Mouse (Mus musculus) spleen, adult 2 months (tissue): Measurements from ENCODE around the gene Mrps18a. TPM values are rescaled to one million over a fixed set of nuclear protein-coding genes. Genes with fewer than 3 reads are reported as not detected.

Experiments used
- DNase-seq, 2 experiments: peaks; one replicate each; pipeline versions ENCODE4 v3.0.0 to v3.0.0-alpha.2; 2012 to 2021; ENCODE audit warnings: low spot score in 2 of 2, low read depth in 1 of 2
- H3K27ac ChIP-seq: fragments of 200-500 bp; 2 replicates; pipeline ENCODE4 v1.5.1; 2012; ENCODE audit warnings: low read length, inconsistent platforms; ENCODE audit not compliant: insufficient read depth
- H3K27me3 ChIP-seq: fragments of 200-500 bp; 2 replicates; pipeline ENCODE4 v1.6.1; 2012; ENCODE audit warnings: mild to moderate bottlenecking, moderate library complexity, low read length, inconsistent platforms; ENCODE audit not compliant: control insufficient read depth, insufficient read depth
- H3K36me3 ChIP-seq: fragments of 200-500 bp; 2 replicates; pipeline ENCODE4 v1.6.1; 2012; ENCODE audit warnings: mild to moderate bottlenecking, low read length, inconsistent platforms; ENCODE audit not compliant: control insufficient read depth, insufficient read depth
- H3K4me1 ChIP-seq: fragments of 200-500 bp; 2 replicates; pipeline ENCODE4 v1.6.1; 2011; ENCODE audit warnings: inconsistent platforms; ENCODE audit not compliant: control insufficient read depth, insufficient read depth, insufficient read length
- H3K4me3 ChIP-seq: fragments of 200-500 bp; 2 replicates; pipeline ENCODE4 v1.5.1; 2011; ENCODE audit warnings: mild to moderate bottlenecking, inconsistent platforms; ENCODE audit not compliant: insufficient read depth, insufficient read length; ENCODE audit errors: extremely low read depth
- CTCF ChIP-seq: fragments of 200-500 bp; IDR thresholded peaks from 2 replicates; pipeline ENCODE4 v1.5.1; 2011; ENCODE audit warnings: mild to moderate bottlenecking, inconsistent platforms; ENCODE audit not compliant: insufficient read depth, insufficient read length, insufficient replicate concordance; ENCODE audit errors: extremely low read depth
- POLR2A ChIP-seq: fragments of 200-500 bp; IDR thresholded peaks from 2 replicates; pipeline ENCODE4 v1.6.1; 2011; ENCODE audit warnings: low read depth, low read length, inconsistent platforms
- WGBS: fragments of 180-500 bp; shearing (Covaris S2); methylation state at CpG from one replicate; pipeline ENCODE4 v1.1.7; 2018; 5-methylcytosine and 5-hydroxymethylcytosine counted together
- polyA plus RNA-seq: library from polyadenylated mRNA; depleted of rRNA; stranded (reverse); fragments of >200 nt; gene quantifications from 2 replicates; pipeline ENCODE4 v1.2.3, GENCODE M21; 2012

The Mrps18a gene
- polyA plus RNA-seq, 1 experiment, result 29.7 TPM

DNA sequence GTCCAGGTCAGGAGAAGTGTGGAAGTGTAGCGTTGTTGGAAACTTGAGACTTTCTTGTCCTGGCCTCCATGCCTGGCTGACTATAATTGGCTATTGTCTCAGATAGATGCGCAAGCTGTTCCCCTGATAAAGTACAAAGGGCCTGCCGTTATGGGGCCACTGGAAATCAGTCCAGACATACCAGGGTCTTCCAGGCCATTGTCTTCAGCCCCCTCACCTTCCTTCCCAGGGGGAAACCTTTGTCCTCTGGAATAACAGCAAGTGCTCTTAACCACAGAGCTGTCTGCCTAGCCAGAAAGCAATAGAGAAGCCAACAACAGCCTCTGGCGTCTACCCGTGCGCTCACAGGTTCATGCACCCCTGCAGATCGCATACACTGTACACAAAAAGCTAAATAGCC, 30.4 kb upstream of the Mrps18a start:
- WGBS, result 87% methylated on average over 7 of the region's 7 CpGs
- DNase-seq, result no peak

DNA sequence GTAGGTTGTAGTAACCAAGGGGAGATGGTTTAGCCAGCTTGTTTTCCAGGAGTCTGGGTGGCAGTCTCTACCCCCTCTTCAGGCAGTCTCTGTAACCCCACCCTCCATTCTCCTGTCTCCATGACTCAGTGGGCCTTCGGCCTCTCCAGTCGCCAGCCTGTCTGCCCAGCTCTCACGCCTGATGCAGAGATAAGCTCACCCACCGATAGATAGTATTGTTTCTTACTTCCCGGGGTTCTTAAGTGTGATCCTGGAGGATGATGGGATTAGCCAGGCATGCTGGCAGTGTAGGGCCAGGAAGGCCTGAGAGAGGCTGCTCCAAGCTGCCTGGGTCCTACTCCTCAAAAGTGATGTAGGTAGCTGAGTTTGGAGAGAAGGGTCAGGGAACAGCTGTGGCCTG, 29.7 kb upstream of the Mrps18a start:
- DNase-seq, result no peak
- no peaks in the 10 kb centered on the region for H3K4me1 ChIP-seq
- WGBS, result 81% methylated on average over 5 of the region's 5 CpGs
- no peak overlapping the region for H3K4me3 ChIP-seq
- TF ChIP-seq POLR2A, result no peak
- TF ChIP-seq CTCF, result no peak
- H3K27me3 ChIP-seq, result no peaks in the 10 kb centered on the region
- H3K27ac ChIP-seq, result no peak overlapping the region
- no peaks in the 10 kb centered on the region for H3K36me3 ChIP-seq

More for the DNA sequence above, 30.4 kb upstream of the Mrps18a start:
- Histone ChIP-seq H3K27ac (no peak overlapping the region), H3K27me3 (no peaks in the 10 kb centered on the region), H3K4me1 (no peaks in the 10 kb centered on the region), H3K36me3 (no peaks in the 10 kb centered on the region), H3K4me3 (no peak overlapping the region)
- TF ChIP-seq POLR2A (no peak), CTCF (no peak)

DNA sequence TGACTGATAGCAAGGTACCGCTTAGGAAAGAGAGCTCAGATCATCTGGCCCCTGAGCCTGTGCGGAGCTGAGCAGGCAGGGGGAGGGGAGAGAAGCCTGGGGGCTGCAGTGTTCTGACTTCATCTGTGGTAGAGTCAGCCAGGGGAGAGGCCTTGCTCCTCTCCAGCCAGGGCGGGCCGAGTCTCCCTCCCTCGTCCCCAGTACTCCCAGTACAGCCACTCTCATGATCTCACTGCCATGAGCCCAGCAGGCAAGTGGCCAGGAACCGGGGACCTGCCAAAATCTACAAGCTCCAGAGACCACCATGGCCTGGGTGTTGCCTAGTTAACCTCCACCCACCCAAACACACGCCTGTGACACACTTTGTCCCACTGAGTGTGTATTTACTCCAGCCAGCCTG, 29.1 kb upstream of the Mrps18a start:
- Histone ChIP-seq H3K27ac (no peak overlapping the region), H3K27me3 (no peaks in the 10 kb centered on the region), H3K4me1 (no peaks in the 10 kb centered on the region), H3K36me3 (no peaks in the 10 kb centered on the region), H3K4me3 (no peak overlapping the region)
- DNase-seq, result no peak
- TF ChIP-seq CTCF (no peak), POLR2A (no peak)
- 83% methylated on average over 7 of the region's 7 CpGs for WGBS

DNA sequence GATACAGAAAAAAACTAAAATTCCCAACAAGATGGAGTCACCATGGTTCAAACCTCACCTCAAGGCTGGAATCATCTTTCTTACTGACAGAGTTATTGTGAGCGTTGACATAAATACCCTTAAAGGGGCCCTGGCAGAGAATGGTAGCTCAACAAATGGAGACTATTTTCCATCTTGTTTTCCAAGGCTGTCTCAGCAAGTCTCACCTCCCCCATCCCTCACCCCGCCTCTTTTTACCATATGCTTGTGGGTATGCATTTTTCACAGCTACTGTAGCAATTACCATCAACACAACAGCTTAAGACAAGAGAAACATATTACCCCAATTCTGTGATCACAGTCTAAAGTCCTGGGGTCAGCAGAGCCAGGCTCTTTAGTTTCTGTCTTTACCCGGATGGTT, 27.4 kb upstream of the Mrps18a start:
- Histone ChIP-seq H3K27ac (no peak overlapping the region), H3K4me3 (no peak overlapping the region), H3K36me3 (no peaks in the 10 kb centered on the region), H3K4me1 (no peaks in the 10 kb centered on the region), H3K27me3 (no peaks in the 10 kb centered on the region)
- WGBS, result 82% methylated on average over 3 of the region's 3 CpGs
- TF ChIP-seq CTCF, result no peak
- no peak for TF ChIP-seq POLR2A
- DNase-seq, result no peak

DNA sequence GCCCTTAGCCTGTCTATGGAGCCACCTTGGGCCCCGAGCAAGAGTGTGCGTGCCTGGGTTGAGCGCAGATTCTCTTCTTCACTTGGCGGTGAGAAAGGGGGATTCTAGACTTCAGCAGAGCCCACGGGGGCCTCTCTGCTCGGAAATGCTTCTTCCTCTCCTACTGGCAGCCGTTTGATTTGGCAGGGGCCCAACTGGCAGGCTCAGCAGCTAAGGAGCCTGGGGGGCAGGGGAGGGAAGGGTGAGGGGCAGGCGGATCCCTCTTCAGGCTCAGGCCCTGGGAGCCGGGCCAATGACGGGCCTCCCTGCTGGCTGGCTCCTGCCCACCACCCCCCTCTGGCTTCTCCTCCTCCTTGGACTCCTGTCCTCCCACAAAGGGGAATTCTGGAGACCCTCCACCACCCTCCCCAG, 26.7 kb upstream of the Mrps18a start:
- H3K4me1 ChIP-seq, result no peaks in the 10 kb centered on the region
- peak in 1 of 2 experiments; percentile 38 for DNase-seq
- no peaks in the 10 kb centered on the region for H3K27me3 ChIP-seq
- H3K27ac ChIP-seq, result no peak overlapping the region
- TF ChIP-seq POLR2A (no peak), CTCF (no peak)
- WGBS, result 9% methylated on average over 9 of the region's 10 CpGs
- no peaks in the 10 kb centered on the region for H3K36me3 ChIP-seq
- H3K4me3 ChIP-seq, result no peak overlapping the region

DNA sequence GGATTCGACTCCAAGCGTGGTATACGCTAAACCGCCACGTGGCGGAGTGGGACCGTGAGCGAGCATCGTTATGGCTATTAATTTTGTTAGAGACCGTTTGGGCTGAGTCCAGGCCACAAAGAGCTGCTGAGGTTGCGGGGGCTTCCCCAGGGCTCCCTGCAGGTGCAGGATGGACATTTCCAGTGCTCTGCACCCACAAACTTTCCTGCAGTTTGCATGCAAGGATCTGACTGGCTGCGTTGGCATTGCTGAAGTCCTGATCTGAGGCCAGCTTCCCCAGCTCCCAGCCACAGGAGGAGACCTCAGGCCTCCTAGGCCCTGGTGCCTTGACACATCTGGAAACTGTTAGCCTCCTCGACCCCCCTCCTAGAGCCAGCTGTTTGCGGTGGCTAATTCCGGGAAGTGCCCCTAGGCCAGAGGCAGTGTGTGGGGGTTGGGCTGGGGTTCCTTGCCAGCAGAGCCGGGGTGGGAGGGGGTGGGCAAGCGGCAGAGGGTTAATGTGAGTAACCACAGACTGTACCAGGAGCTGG, 24.4 kb upstream of the Mrps18a start:
- no peak for DNase-seq
- Histone ChIP-seq H3K36me3 (no peaks in the 10 kb centered on the region), H3K4me1 (no peaks in the 10 kb centered on the region), H3K27me3 (no peaks in the 10 kb centered on the region), H3K27ac (no peak overlapping the region), H3K4me3 (no peak overlapping the region)
- no peak for TF ChIP-seq CTCF
- 10% methylated on average over 17 of the region's 17 CpGs for WGBS

DNA sequence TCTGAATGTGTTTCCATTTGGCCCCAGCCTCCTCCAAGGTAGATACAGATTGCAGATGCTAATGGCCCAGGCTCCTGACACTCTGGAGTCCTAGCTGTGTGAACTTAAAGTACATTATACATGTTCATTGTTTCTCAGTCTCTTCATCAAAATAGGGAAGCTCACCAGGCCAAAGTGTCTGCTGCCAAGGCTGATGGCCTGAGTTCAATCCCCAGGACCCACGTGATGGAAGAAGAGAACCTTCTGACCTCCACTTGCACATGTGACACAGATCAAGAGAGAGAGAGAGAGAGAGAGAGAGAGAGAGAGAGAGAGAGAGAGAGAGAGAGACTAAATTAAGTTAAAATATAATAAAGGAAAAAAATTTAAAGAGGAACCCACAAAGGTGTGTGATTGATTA, 19.4 kb upstream of the Mrps18a start:
- no peaks in the 10 kb centered on the region for H3K36me3 ChIP-seq
- 91% methylated on average over 1 of the region's 1 CpGs for WGBS
- no peaks in the 10 kb centered on the region for H3K4me1 ChIP-seq
- no peak overlapping the region for H3K27ac ChIP-seq
- DNase-seq, result no peak
- H3K27me3 ChIP-seq, result no peaks in the 10 kb centered on the region
- TF ChIP-seq CTCF (no peak), POLR2A (no peak)
- no peak overlapping the region for H3K4me3 ChIP-seq

DNA sequence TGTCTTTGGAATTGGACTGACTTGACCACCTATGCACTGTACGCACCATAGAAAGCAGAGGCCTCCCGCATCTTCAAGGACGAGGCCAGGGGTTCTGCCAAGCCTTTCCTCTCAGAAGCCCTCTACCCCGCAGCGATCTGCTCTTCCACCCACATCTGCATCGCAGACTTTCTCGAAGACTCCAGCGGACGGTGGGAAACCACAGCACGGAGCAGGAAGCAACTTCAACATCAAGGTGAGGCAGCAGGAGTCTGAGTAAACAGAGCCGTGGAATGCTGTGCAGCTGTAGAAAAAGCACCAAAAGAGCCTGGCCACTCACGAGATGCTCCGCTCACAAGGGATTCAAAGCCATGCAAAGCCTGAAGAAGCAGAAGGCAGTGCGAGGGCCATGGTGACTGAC, 18.9 kb upstream of the Mrps18a start:
- no peak for DNase-seq
- WGBS, result 85% methylated on average over 14 of the region's 14 CpGs
- H3K27me3 ChIP-seq, result no peaks in the 10 kb centered on the region

More for the DNA sequence above, 18.9 kb upstream of the Mrps18a start:
- Histone ChIP-seq H3K4me1 (no peaks in the 10 kb centered on the region), H3K4me3 (no peak overlapping the region), H3K27ac (no peak overlapping the region), H3K36me3 (no peaks in the 10 kb centered on the region)
- TF ChIP-seq POLR2A, result no peak
- no peak for TF ChIP-seq CTCF
